Mouse (Mus musculus) hindbrain, embryonic 11.5 days (tissue): ENCODE measurements around the gene Senp2. TPM values are rescaled to one million over a fixed set of nuclear protein-coding genes. Genes with fewer than 3 reads are reported as not detected.

ENCODE experiments used
- ATAC-seq: fragments of 200-750 bp; cut with Nextera tagmentation; 2 replicates; pipeline ENCODE4 v1.8.0; 2017; ENCODE audit warnings: mild to moderate bottlenecking, moderate TSS enrichment, moderate library complexity; ENCODE audit not compliant: low FRiP score
- DNase-seq: peaks from one replicate; pipeline ENCODE4 v3.0.0-alpha.2; 2015; ENCODE audit warnings: low spot score
- H3K27ac ChIP-seq: fragments of 300-500 bp; sonication (generic); 2 replicates; pipeline ENCODE4 v1.5.1; 2014; ENCODE audit warnings: mild to moderate bottlenecking, low read depth, low read length
- H3K27me3 ChIP-seq: fragments of 300-500 bp; sonication (generic); 2 replicates; pipeline ENCODE4 v1.6.1; 2014; ENCODE audit warnings: mild to moderate bottlenecking, low read length, moderate library complexity, mixed read lengths; ENCODE audit not compliant: control insufficient read depth, insufficient read depth
- H3K36me3 ChIP-seq: fragments of 300-500 bp; sonication (generic); 2 replicates; pipeline ENCODE4 v1.6.1; 2014; ENCODE audit warnings: mild to moderate bottlenecking, low read length, moderate library complexity, mixed read lengths; ENCODE audit not compliant: control insufficient read depth, insufficient read depth
- H3K4me1 ChIP-seq: fragments of 300-500 bp; sonication (generic); replicated peaks from 2 replicates; pipeline ENCODE4 v1.6.1; 2014; ENCODE audit warnings: low read length, mixed read lengths; ENCODE audit not compliant: control insufficient read depth, insufficient read depth
- H3K4me2 ChIP-seq: fragments of 300-500 bp; sonication (generic); replicated peaks from 2 replicates; pipeline ENCODE4 v1.6.1; 2014; ENCODE audit warnings: mild to moderate bottlenecking, low read depth, low read length
- H3K4me3 ChIP-seq: fragments of 300-500 bp; sonication (generic); 2 replicates; pipeline ENCODE4 v1.5.1; 2014; ENCODE audit warnings: low read depth, low read length
- H3K9ac ChIP-seq: fragments of 300-500 bp; sonication (generic); 2 replicates; pipeline ENCODE4 v1.6.1; 2014; ENCODE audit warnings: low read depth, low read length
- H3K9me3 ChIP-seq: fragments of 300-500 bp; sonication (generic); 2 replicates; pipeline ENCODE4 v1.6.1; 2016; ENCODE audit warnings: low read length; ENCODE audit not compliant: control insufficient read depth
- WGBS: fragments of 180-500 bp; shearing (Covaris S2); extraction: QIAGEN DNeasy Blood & Tissue Kit; methylation state at CpG from one replicate; pipeline ENCODE4 v1.1.7; 2014; 5-methylcytosine and 5-hydroxymethylcytosine counted together
- polyA plus RNA-seq: library from polyadenylated mRNA; unstranded; fragments of >200 nt; fragmentation: Nextera tagmentation; extraction: Ambion mirVana; gene quantifications from 2 replicates; pipeline ENCODE4 v1.2.1, GENCODE M21; 2014

Gene Senp2
- polyA plus RNA-seq, 1 experiment from 2014 or later: 66.1 TPM

DNA sequence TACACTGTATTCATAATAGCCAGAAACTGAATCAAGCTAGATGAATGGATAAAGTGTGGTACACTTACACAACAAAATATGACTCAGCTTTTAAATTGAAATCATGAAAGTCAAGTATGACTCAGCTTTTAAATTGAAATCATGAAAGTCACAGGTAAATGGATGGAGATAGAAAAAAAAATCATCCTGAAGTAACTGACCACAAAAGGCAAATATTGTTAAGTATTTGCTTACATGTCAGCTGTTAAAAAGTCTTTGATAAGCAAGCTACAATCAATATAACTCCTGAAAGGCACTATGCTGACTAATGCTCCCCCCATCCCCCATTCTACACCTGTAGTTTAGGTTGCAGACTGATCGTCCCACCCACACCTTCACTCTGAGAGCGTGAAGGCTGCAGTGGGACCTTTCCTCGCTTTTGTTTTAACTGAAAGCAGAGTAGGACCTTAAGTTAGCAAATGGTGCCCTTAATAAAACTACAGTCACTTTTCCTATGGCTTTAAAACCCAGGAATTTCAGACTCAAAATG is 82.0 kb downstream of the Senp2 start:
- Histone ChIP-seq H3K27me3 (no peaks in the 10 kb centered on the region), H3K36me3 (no peaks in the 10 kb centered on the region), H3K27ac (no peak overlapping the region), H3K4me2 (no peak overlapping the region), H3K9me3 (no peaks in the 10 kb centered on the region), H3K4me1 (no peaks in the 10 kb centered on the region), H3K9ac (no peak overlapping the region), H3K4me3 (no peak overlapping the region)
- WGBS: 88% methylated on average over 3 of the region's 3 CpGs
- DNase-seq (no peak), ATAC-seq (no peak)

DNA sequence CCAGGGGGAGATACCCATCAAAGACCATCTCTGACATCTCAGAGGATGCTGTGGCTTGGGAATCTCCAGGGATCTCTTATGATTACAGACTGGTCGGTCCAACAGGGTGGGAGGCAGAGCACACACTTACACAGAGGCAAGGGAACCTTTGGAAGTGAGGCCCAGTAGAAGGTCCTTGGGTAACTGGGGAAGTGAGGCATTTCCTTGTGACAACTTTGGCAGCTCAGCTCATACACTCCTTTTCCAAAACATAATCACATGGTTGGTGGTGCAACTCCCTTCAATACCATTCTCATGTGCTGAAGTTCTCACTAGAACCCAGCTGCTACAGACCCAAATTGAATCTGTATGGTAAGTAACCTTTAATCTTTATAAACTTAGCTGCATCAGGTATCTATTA is 86.5 kb downstream of the Senp2 start:
- Histone ChIP-seq H3K4me1 (peaks cover 3% of the 10 kb centered on the region; the same call in 1 of the 2 replicates), H3K9ac (no peak overlapping the region), H3K27me3 (no peaks in the 10 kb centered on the region), H3K4me3 (no peak overlapping the region), H3K4me2 (no peak overlapping the region), H3K36me3 (no peaks in the 10 kb centered on the region), H3K9me3 (no peaks in the 10 kb centered on the region), H3K27ac (no peak overlapping the region)
- no peak for DNase-seq
- no peak for ATAC-seq
- WGBS: 84% methylated on average over 1 of the region's 1 CpGs

GRCm38 (mm10) chr16:22097659-22098058 is 88.4 kb downstream of the Senp2 start:
- no peak overlapping the region for H3K4me3 ChIP-seq
- no peak overlapping the region for H3K27ac ChIP-seq
- no peak overlapping the region for H3K9ac ChIP-seq
- 43% methylated on average over 7 of the region's 7 CpGs for WGBS
- ATAC-seq (no peak), DNase-seq (no peak)
- H3K4me2 ChIP-seq: no peak overlapping the region
- H3K27me3 ChIP-seq: no peaks in the 10 kb centered on the region
- peaks cover 3% of the 10 kb centered on the region; the same call in 1 of the 2 replicates for H3K4me1 ChIP-seq
- H3K9me3 ChIP-seq: no peaks in the 10 kb centered on the region
- H3K36me3 ChIP-seq: no peaks in the 10 kb centered on the region

Other genes with a start within 250 kb of the Senp2 start
- 1.9 and 2.7 TPM in 2 replicates for gene Ehhadh, start 221.7 kb upstream of the Senp2 start, polyA plus RNA-seq
- 7.5 and 7.8 TPM in 2 replicates for gene Map3k13, start 215.1 kb upstream of the Senp2 start, polyA plus RNA-seq
- 42.5 and 45.4 TPM in 2 replicates for gene Tmem41a, start 61.9 kb upstream of the Senp2 start, polyA plus RNA-seq
- gene Liph, start 13.8 kb upstream of the Senp2 start, polyA plus RNA-seq: 0.18 and 0.51 TPM in 2 replicates
- gene Igf2bp2, start 153.8 kb downstream of the Senp2 start, polyA plus RNA-seq: 122 and 132 TPM in 2 replicates